Mouse (Mus musculus) myocyte (in vitro differentiated cells): ENCODE measurements at regions not wholly inside any gene's neighbourhood (a gene's known extent, or its start where the extent isn't known, plus 50 kb on each side); places are given as distances from the start of the nearest gene placed in this dataset.

Experiments used
- H3K27me3 ChIP-seq: one replicate; pipeline ENCODE4 v1.6.1; 2011; ENCODE audit not compliant: control insufficient read depth, insufficient read depth, insufficient read length
- H3K36me3 ChIP-seq: one replicate; pipeline ENCODE4 v1.6.1; 2011; ENCODE audit not compliant: control insufficient read depth, insufficient read depth
- H3K4me2 ChIP-seq: one replicate; pipeline ENCODE4 v1.6.1; 2011; ENCODE audit warnings: low read depth, control low read depth
- H3K4me3 ChIP-seq: one replicate; pipeline ENCODE4 v1.5.1; 2011; ENCODE audit warnings: mild to moderate bottlenecking, control low read depth, moderate library complexity
- H3K79me2 ChIP-seq: one replicate; pipeline ENCODE4 v1.6.1; 2011; ENCODE audit not compliant: control insufficient read depth, insufficient read depth
- H3ac ChIP-seq: one replicate; pipeline ENCODE4 v1.6.1; 2011; ENCODE audit not compliant: control insufficient read depth, insufficient read length
- CEBPB ChIP-seq: IDR thresholded peaks from 2 replicates; pipeline ENCODE4 v1.6.1; 2011; ENCODE audit warnings: mild to moderate bottlenecking, moderate library complexity; ENCODE audit not compliant: poor library complexity, insufficient read depth, severe bottlenecking
- E2F4 ChIP-seq: IDR thresholded peaks from one replicate; pipeline ENCODE4 v1.6.1; 2011; ENCODE audit warnings: mild to moderate bottlenecking, control low read depth, moderate library complexity; ENCODE audit not compliant: insufficient read depth
- MAX ChIP-seq: IDR thresholded peaks from one replicate; pipeline ENCODE4 v1.6.1; 2011; ENCODE audit warnings: low read depth, mild to moderate bottlenecking, control low read depth
- MYOD1 ChIP-seq, 3 experiments: IDR thresholded peaks; one replicate each; pipeline ENCODE4 v1.6.1; 2011; ENCODE audit warnings: control low read depth in 2 of 3, low read depth in 2 of 3, mild to moderate bottlenecking in 2 of 3, moderate library complexity in 1 of 3; ENCODE audit not compliant: insufficient read length in 2 of 3, control insufficient read depth in 1 of 3
- MYOG ChIP-seq, 3 experiments: IDR thresholded peaks; one replicate each; pipeline ENCODE4 v1.6.1; 2011; ENCODE audit warnings: control low read depth in 2 of 3, low read depth in 2 of 3, mild to moderate bottlenecking in 2 of 3; ENCODE audit not compliant: insufficient read length in 2 of 3, control insufficient read depth in 1 of 3, insufficient read depth in 1 of 3
- POLR2A ChIP-seq: IDR thresholded peaks from one replicate; pipeline ENCODE4 v1.6.1; 2011; ENCODE audit warnings: low read depth, mild to moderate bottlenecking, control low read depth, moderate library complexity; ENCODE audit not compliant: insufficient read length
- POLR2AphosphoS2 ChIP-seq: IDR thresholded peaks from one replicate; pipeline ENCODE4 v1.6.1; 2011; ENCODE audit warnings: low read depth, control low read depth; ENCODE audit not compliant: insufficient read length
- REST ChIP-seq: IDR thresholded peaks from one replicate; pipeline ENCODE4 v1.6.1; 2011; ENCODE audit warnings: mild to moderate bottlenecking, control low read depth, moderate library complexity; ENCODE audit not compliant: insufficient read depth, insufficient read length
- SRF ChIP-seq: IDR thresholded peaks from one replicate; pipeline ENCODE4 v1.6.1; 2011; ENCODE audit warnings: low read depth; ENCODE audit not compliant: control insufficient read depth, insufficient read length
- TCF12 ChIP-seq: IDR thresholded peaks from one replicate; pipeline ENCODE4 v1.6.1; 2011; ENCODE audit warnings: mild to moderate bottlenecking, control low read depth; ENCODE audit not compliant: poor library complexity, insufficient read depth, severe bottlenecking
- TCF3 ChIP-seq: IDR thresholded peaks from one replicate; pipeline ENCODE4 v1.6.1; 2011; ENCODE audit warnings: low read depth, control low read depth; ENCODE audit not compliant: insufficient read length
- USF1 ChIP-seq: IDR thresholded peaks from one replicate; pipeline ENCODE4 v1.6.1; 2011; ENCODE audit warnings: low read depth, mild to moderate bottlenecking, control low read depth, moderate library complexity

DNA sequence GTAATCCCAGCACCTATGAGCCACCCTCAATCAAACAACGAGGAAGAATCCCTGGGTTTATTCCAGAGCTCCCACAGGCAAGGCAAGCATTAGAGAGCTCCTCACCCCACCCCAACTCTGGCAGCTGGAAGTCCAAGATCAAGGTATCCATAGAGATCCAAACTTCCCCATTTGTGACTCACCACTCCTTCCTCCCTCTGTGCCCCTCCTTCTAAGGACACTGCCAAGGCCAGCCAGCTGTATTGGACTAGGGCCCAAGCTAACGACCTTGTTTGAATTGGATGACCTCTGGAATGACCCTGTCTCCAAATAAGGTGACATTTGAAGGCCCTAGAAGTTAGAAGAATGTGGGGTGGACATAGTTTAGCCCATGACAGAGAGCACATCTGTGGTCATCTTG lies 208.0 kb downstream of the Bcor start:
- TF ChIP-seq REST (no peak), MYOG (IDR thresholded peaks at IDR 0.05; ENCODE audit: control insufficient read depth in 1 of 3, insufficient read depth in 1 of 3, insufficient read length in 2 of 3, low read depth in 2 of 3) (no peak)
- Histone ChIP-seq H3K27me3 (no peaks in the 10 kb centered on the region), H3ac (no peak overlapping the region), H3K4me2 (no peak overlapping the region), H3K79me2 (no peaks in the 10 kb centered on the region), H3K36me3 (no peaks in the 10 kb centered on the region), H3K4me3 (no peak overlapping the region)

- no peak for TF ChIP-seq MYOG (IDR thresholded peaks at IDR 0.05; ENCODE audit: control insufficient read depth in 1 of 3, insufficient read depth in 1 of 3, insufficient read length in 2 of 3, low read depth in 2 of 3)
- no peak for TF ChIP-seq POLR2A
- TF ChIP-seq REST, result no peak
- no peak for TF ChIP-seq E2F4
- no peak for TF ChIP-seq SRF
- no peak for TF ChIP-seq USF1
- H3K27me3 ChIP-seq, result no peaks in the 10 kb centered on the region
- no peak overlapping the region for H3K4me3 ChIP-seq
- H3K36me3 ChIP-seq, result no peaks in the 10 kb centered on the region
- H3K4me2 ChIP-seq, result no peak overlapping the region
- H3ac ChIP-seq, result no peak overlapping the region
- H3K79me2 ChIP-seq, result no peaks in the 10 kb centered on the region
Measured at GRCm38 (mm10) chrX:11956194-11956593, 204.0 kb downstream of the Bcor start.

DNA sequence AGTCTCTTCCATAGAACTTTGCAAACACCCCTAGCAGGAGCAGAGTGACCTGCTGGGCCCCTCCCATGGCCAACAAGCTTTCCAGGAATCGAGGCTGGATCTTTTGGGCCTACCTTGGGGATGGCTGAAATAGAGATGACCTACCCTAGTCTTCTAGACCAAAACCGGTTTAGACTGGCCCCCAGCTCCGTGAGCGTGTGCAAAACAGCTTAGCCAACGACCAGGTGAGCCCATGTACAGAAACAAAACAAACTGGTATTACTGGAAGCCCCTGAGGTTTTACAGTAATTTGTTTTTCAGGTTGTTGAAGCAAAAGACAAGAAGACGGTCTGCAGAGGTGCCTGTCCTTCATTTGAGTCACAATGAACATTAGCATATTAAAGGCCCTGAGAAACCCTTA lies 203.1 kb downstream of the Bcor start:
- no peak overlapping the region for H3K4me3 ChIP-seq

DNA sequence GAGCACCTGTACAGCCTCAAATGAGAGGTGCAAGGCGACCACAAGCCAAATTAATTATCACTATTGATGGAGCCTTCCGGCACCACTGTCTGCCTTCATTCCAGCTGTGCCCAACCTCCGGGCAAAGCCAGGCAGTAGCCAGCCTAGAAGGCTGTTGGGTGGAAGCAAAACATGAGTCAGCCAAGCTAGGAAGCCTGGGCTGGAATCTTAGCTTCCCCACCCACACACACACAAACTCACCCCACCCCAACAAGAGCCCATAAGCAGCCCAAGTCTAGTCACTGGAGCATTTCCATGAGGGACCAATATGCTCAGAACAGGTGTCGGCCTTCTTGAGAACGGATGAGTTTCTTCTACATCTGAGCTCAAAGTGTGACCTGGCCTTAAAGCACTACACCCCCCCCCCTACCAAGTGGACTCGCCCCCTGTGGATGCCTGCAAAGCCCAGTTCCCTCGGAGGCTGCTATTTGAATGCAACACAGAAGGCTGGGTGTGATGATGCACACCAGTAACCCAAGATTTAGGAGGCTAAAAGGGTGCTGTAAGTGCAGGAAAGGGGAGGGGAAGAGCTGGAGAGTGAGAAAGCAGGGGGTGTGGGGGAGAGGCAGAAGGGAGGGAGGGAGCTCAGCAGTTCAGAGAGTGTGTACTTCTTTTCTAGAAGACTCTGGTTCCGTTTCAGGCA lies 200.1 kb downstream of the Bcor start:
- Histone ChIP-seq H3K79me2 (no peaks in the 10 kb centered on the region), H3K4me3 (no peak overlapping the region), H3K4me2 (peak overlapping the region; percentile 58), H3K27me3 (no peaks in the 10 kb centered on the region), H3ac (no peak overlapping the region), H3K36me3 (no peaks in the 10 kb centered on the region)
- TF ChIP-seq CEBPB (no peak), MYOD1 (IDR thresholded peaks at IDR 0.05; ENCODE audit: control insufficient read depth in 1 of 3, insufficient read length in 2 of 3, low read depth in 2 of 3) (peak in 1 of 3 experiments; percentile 1), MAX (no peak), TCF12 (no peak), SRF (no peak)

More for the DNA sequence above, 203.1 kb downstream of the Bcor start:
- Histone ChIP-seq H3K4me2 (no peak overlapping the region), H3K79me2 (no peaks in the 10 kb centered on the region), H3K36me3 (no peaks in the 10 kb centered on the region), H3K27me3 (no peaks in the 10 kb centered on the region), H3ac (no peak overlapping the region)
- TF ChIP-seq POLR2AphosphoS2 (no peak), USF1 (no peak), MYOD1 (IDR thresholded peaks at IDR 0.05; ENCODE audit: control insufficient read depth in 1 of 3, insufficient read length in 2 of 3, low read depth in 2 of 3) (no peak), REST (no peak), SRF (no peak), TCF3 (no peak), CEBPB (no peak), TCF12 (no peak), MYOG (IDR thresholded peaks at IDR 0.05; ENCODE audit: control insufficient read depth in 1 of 3, insufficient read depth in 1 of 3, insufficient read length in 2 of 3, low read depth in 2 of 3) (no peak), E2F4 (no peak), MAX (no peak)

GRCm38 (mm10) chrX:11961350-11961749 lies 198.8 kb downstream of the Bcor start:
- no peaks in the 10 kb centered on the region for H3K27me3 ChIP-seq
- TF ChIP-seq MYOD1 (IDR thresholded peaks at IDR 0.05; ENCODE audit: control insufficient read depth in 1 of 3, insufficient read length in 2 of 3, low read depth in 2 of 3) (no peak), MYOG (IDR thresholded peaks at IDR 0.05; ENCODE audit: control insufficient read depth in 1 of 3, insufficient read depth in 1 of 3, insufficient read length in 2 of 3, low read depth in 2 of 3) (no peak), CEBPB (no peak), TCF12 (no peak), POLR2AphosphoS2 (no peak), SRF (no peak), MAX (no peak)
- H3ac ChIP-seq, result no peak overlapping the region
- H3K4me3 ChIP-seq, result no peak overlapping the region
- no peaks in the 10 kb centered on the region for H3K79me2 ChIP-seq
- no peaks in the 10 kb centered on the region for H3K36me3 ChIP-seq
- H3K4me2 ChIP-seq, result no peak overlapping the region
